Mouse (Mus musculus): Measurements from ENCODE around the gene Ndufs4. TPM values are rescaled to one million over a fixed set of nuclear protein-coding genes. Genes with fewer than 3 reads are reported as not detected.

Gene Ndufs4
- polyA plus RNA-seq, 1 experiment from 2014 or later: 329 TPM

- H3K4me1 ChIP-seq (ENCODE audit: control insufficient read depth, insufficient read depth, low read length): no peaks in the 10 kb centered on the region
- no peaks in the 10 kb centered on the region for H3K9me3 ChIP-seq (replicated peaks; ENCODE audit: control insufficient read depth, low read length)
- H3K27me3 ChIP-seq (ENCODE audit: control insufficient read depth, insufficient read depth, low read length): no peaks in the 10 kb centered on the region
- H3K4me2 ChIP-seq (ENCODE audit: low read depth, low read length): no peak overlapping the region
- DNase-seq (ENCODE audit: low spot score) (peak; percentile 11), ATAC-seq (replicated peaks; ENCODE audit: insufficient number of reproducible peaks, low FRiP score, low TSS enrichment, low read depth) (no peak)
- WGBS: 82% methylated on average over 9 of the region's 9 CpGs
- H3K4me3 ChIP-seq (ENCODE audit: low read depth, low read length): no peak overlapping the region
- no peak overlapping the region for H3K9ac ChIP-seq (replicated peaks; ENCODE audit: low read length)
- H3K27ac ChIP-seq (replicated peaks; ENCODE audit: low read depth, low read length): no peak overlapping the region
- no peaks in the 10 kb centered on the region for H3K36me3 ChIP-seq (replicated peaks; ENCODE audit: control insufficient read depth, insufficient read depth, low read depth, low read length)
Measured at GRCm38 (mm10) chr13:114405100-114405715, 17.1 kb upstream of the Ndufs4 start.

GRCm38 (mm10) chr13:114398906-114399305 is 10.8 kb upstream of the Ndufs4 start:
- no peaks in the 10 kb centered on the region for H3K27me3 ChIP-seq (ENCODE audit: control insufficient read depth, insufficient read depth, low read length)
- H3K4me1 ChIP-seq (ENCODE audit: control insufficient read depth, insufficient read depth, low read length): no peaks in the 10 kb centered on the region
- no peak overlapping the region for H3K9ac ChIP-seq (replicated peaks; ENCODE audit: low read length)
- no peak overlapping the region for H3K4me2 ChIP-seq (ENCODE audit: low read depth, low read length)
- no peak for DNase-seq (ENCODE audit: low spot score)
- no peak overlapping the region for H3K4me3 ChIP-seq (ENCODE audit: low read depth, low read length)
- no peak for ATAC-seq (replicated peaks; ENCODE audit: insufficient number of reproducible peaks, low FRiP score, low TSS enrichment, low read depth)
- H3K27ac ChIP-seq (replicated peaks; ENCODE audit: low read depth, low read length): no peak overlapping the region
- WGBS: 81% methylated on average over 2 of the region's 2 CpGs
- H3K9me3 ChIP-seq (replicated peaks; ENCODE audit: control insufficient read depth, low read length): no peaks in the 10 kb centered on the region
- H3K36me3 ChIP-seq (replicated peaks; ENCODE audit: control insufficient read depth, insufficient read depth, low read depth, low read length): no peaks in the 10 kb centered on the region

GRCm38 (mm10) chr13:114397281-114397680 is 9.2 kb upstream of the Ndufs4 start:
- Histone ChIP-seq H3K27ac (replicated peaks; ENCODE audit: low read depth, low read length) (no peak overlapping the region), H3K36me3 (replicated peaks; ENCODE audit: control insufficient read depth, insufficient read depth, low read depth, low read length) (no peaks in the 10 kb centered on the region), H3K4me3 (ENCODE audit: low read depth, low read length) (no peak overlapping the region), H3K4me1 (ENCODE audit: control insufficient read depth, insufficient read depth, low read length) (no peaks in the 10 kb centered on the region), H3K9ac (replicated peaks; ENCODE audit: low read length) (no peak overlapping the region), H3K27me3 (ENCODE audit: control insufficient read depth, insufficient read depth, low read length) (no peaks in the 10 kb centered on the region), H3K9me3 (replicated peaks; ENCODE audit: control insufficient read depth, low read length) (no peaks in the 10 kb centered on the region), H3K4me2 (ENCODE audit: low read depth, low read length) (no peak overlapping the region)
- 72% methylated on average over 9 of the region's 9 CpGs for WGBS
- DNase-seq (ENCODE audit: low spot score): no peak
- no peak for ATAC-seq (replicated peaks; ENCODE audit: insufficient number of reproducible peaks, low FRiP score, low TSS enrichment, low read depth)

GRCm38 (mm10) chr13:114396863-114397262 is 8.8 kb upstream of the Ndufs4 start:
- Histone ChIP-seq H3K27ac (replicated peaks; ENCODE audit: low read depth, low read length) (no peak overlapping the region), H3K36me3 (replicated peaks; ENCODE audit: control insufficient read depth, insufficient read depth, low read depth, low read length) (no peaks in the 10 kb centered on the region), H3K4me2 (ENCODE audit: low read depth, low read length) (no peak overlapping the region), H3K4me3 (ENCODE audit: low read depth, low read length) (no peak overlapping the region), H3K9ac (replicated peaks; ENCODE audit: low read length) (no peak overlapping the region), H3K9me3 (replicated peaks; ENCODE audit: control insufficient read depth, low read length) (no peaks in the 10 kb centered on the region), H3K27me3 (ENCODE audit: control insufficient read depth, insufficient read depth, low read length) (no peaks in the 10 kb centered on the region), H3K4me1 (ENCODE audit: control insufficient read depth, insufficient read depth, low read length) (no peaks in the 10 kb centered on the region)
- ATAC-seq (replicated peaks; ENCODE audit: insufficient number of reproducible peaks, low FRiP score, low TSS enrichment, low read depth) (no peak), DNase-seq (ENCODE audit: low spot score) (no peak)
- 74% methylated on average over 10 of the region's 10 CpGs for WGBS

GRCm38 (mm10) chr13:114394784-114395183 is 6.7 kb upstream of the Ndufs4 start:
- Histone ChIP-seq H3K27ac (replicated peaks; ENCODE audit: low read depth, low read length) (no peak overlapping the region), H3K9me3 (replicated peaks; ENCODE audit: control insufficient read depth, low read length) (no peaks in the 10 kb centered on the region), H3K9ac (replicated peaks; ENCODE audit: low read length) (no peak overlapping the region), H3K4me2 (ENCODE audit: low read depth, low read length) (no peak overlapping the region), H3K36me3 (replicated peaks; ENCODE audit: control insufficient read depth, insufficient read depth, low read depth, low read length) (no peaks in the 10 kb centered on the region), H3K4me3 (ENCODE audit: low read depth, low read length) (no peak overlapping the region), H3K27me3 (ENCODE audit: control insufficient read depth, insufficient read depth, low read length) (no peaks in the 10 kb centered on the region), H3K4me1 (ENCODE audit: control insufficient read depth, insufficient read depth, low read length) (no peaks in the 10 kb centered on the region)
- ATAC-seq (replicated peaks; ENCODE audit: insufficient number of reproducible peaks, low FRiP score, low TSS enrichment, low read depth) (no peak), DNase-seq (ENCODE audit: low spot score) (no peak)
- 93% methylated on average over 2 of the region's 2 CpGs for WGBS

GRCm38 (mm10) chr13:114392501-114392900 is 4.4 kb upstream of the Ndufs4 start:
- H3K4me2 ChIP-seq (ENCODE audit: low read depth, low read length): no peak overlapping the region
- no peak overlapping the region for H3K9ac ChIP-seq (replicated peaks; ENCODE audit: low read length)
- peak; percentile 3 for DNase-seq (ENCODE audit: low spot score)
- no peak for ATAC-seq (replicated peaks; ENCODE audit: insufficient number of reproducible peaks, low FRiP score, low TSS enrichment, low read depth)
- no peaks in the 10 kb centered on the region for H3K4me1 ChIP-seq (ENCODE audit: control insufficient read depth, insufficient read depth, low read length)
- no peak overlapping the region for H3K27ac ChIP-seq (replicated peaks; ENCODE audit: low read depth, low read length)
- H3K27me3 ChIP-seq (ENCODE audit: control insufficient read depth, insufficient read depth, low read length): no peaks in the 10 kb centered on the region
- no peak overlapping the region for H3K4me3 ChIP-seq (ENCODE audit: low read depth, low read length)
- no peaks in the 10 kb centered on the region for H3K36me3 ChIP-seq (replicated peaks; ENCODE audit: control insufficient read depth, insufficient read depth, low read depth, low read length)
- H3K9me3 ChIP-seq (replicated peaks; ENCODE audit: control insufficient read depth, low read length): no peaks in the 10 kb centered on the region

- H3K4me3 ChIP-seq (ENCODE audit: low read depth, low read length): peak overlapping the region; percentile 83
- H3K4me2 ChIP-seq (ENCODE audit: low read depth, low read length): peak overlapping the region; percentile 49
- WGBS: under 1% methylated on average over 37 of the region's 37 CpGs
- no peaks in the 10 kb centered on the region for H3K27me3 ChIP-seq (ENCODE audit: control insufficient read depth, insufficient read depth, low read length)
- ATAC-seq (replicated peaks; ENCODE audit: insufficient number of reproducible peaks, low FRiP score, low TSS enrichment, low read depth): peak; percentile 84
- DNase-seq (ENCODE audit: low spot score): peak; percentile 94
- H3K4me1 ChIP-seq (ENCODE audit: control insufficient read depth, insufficient read depth, low read length): no peaks in the 10 kb centered on the region
- peak overlapping the region; percentile 86 for H3K9ac ChIP-seq (replicated peaks; ENCODE audit: low read length)
- H3K27ac ChIP-seq (replicated peaks; ENCODE audit: low read depth, low read length): peak overlapping the region; percentile 65; the same call in 1 of the 2 replicates
- H3K9me3 ChIP-seq (replicated peaks; ENCODE audit: control insufficient read depth, low read length): no peaks in the 10 kb centered on the region
- H3K36me3 ChIP-seq (replicated peaks; ENCODE audit: control insufficient read depth, insufficient read depth, low read depth, low read length): no peaks in the 10 kb centered on the region
Measured at GRCm38 (mm10) chr13:114387521-114388171, 412 bp downstream of the Ndufs4 start.

- peak overlapping the region; percentile 49 for H3K4me2 ChIP-seq (ENCODE audit: low read depth, low read length)
- no peaks in the 10 kb centered on the region for H3K27me3 ChIP-seq (ENCODE audit: control insufficient read depth, insufficient read depth, low read length)
- peak overlapping the region; percentile 86 for H3K9ac ChIP-seq (replicated peaks; ENCODE audit: low read length)
- no peak for DNase-seq (ENCODE audit: low spot score)
- peak overlapping the region; percentile 83 for H3K4me3 ChIP-seq (ENCODE audit: low read depth, low read length)
- H3K27ac ChIP-seq (replicated peaks; ENCODE audit: low read depth, low read length): no peak overlapping the region
- H3K4me1 ChIP-seq (ENCODE audit: control insufficient read depth, insufficient read depth, low read length): no peaks in the 10 kb centered on the region
- H3K9me3 ChIP-seq (replicated peaks; ENCODE audit: control insufficient read depth, low read length): no peaks in the 10 kb centered on the region
- no peaks in the 10 kb centered on the region for H3K36me3 ChIP-seq (replicated peaks; ENCODE audit: control insufficient read depth, insufficient read depth, low read depth, low read length)
- peak; percentile 49 for ATAC-seq (replicated peaks; ENCODE audit: insufficient number of reproducible peaks, low FRiP score, low TSS enrichment, low read depth)
- 14% methylated on average over 10 of the region's 10 CpGs for WGBS
Measured at GRCm38 (mm10) chr13:114387074-114387487, 977 bp downstream of the Ndufs4 start.

Measured in embryonic facial prominence, embryonic 11.5 days (tissue).